Mouse (Mus musculus) hindbrain, embryonic 10.5 days (tissue): Measurements from ENCODE around the gene Fto. TPM values are rescaled to one million over a fixed set of nuclear protein-coding genes. Genes with fewer than 3 reads are reported as not detected.

Experiments used
- DNase-seq: peaks from one replicate; pipeline ENCODE4 v3.0.0-alpha.2; 2017; ENCODE audit warnings: low spot score
- H3K27ac ChIP-seq: fragments of 300-500 bp; sonication (generic); 2 replicates; pipeline ENCODE4 v1.5.1; 2016; ENCODE audit warnings: mild to moderate bottlenecking, moderate library complexity
- H3K27me3 ChIP-seq: fragments of 300-500 bp; sonication (generic); 2 replicates; pipeline ENCODE4 v1.6.1; 2016; ENCODE audit warnings: mild to moderate bottlenecking; ENCODE audit not compliant: poor library complexity, insufficient read depth, severe bottlenecking
- H3K36me3 ChIP-seq: fragments of 300-500 bp; sonication (generic); 2 replicates; pipeline ENCODE4 v1.6.1; 2016; ENCODE audit warnings: mild to moderate bottlenecking, moderate library complexity
- H3K4me1 ChIP-seq: fragments of 300-500 bp; sonication (generic); replicated peaks from 2 replicates; pipeline ENCODE4 v1.6.1; 2016; ENCODE audit warnings: mild to moderate bottlenecking
- H3K4me3 ChIP-seq: fragments of 300-500 bp; sonication (generic); 2 replicates; pipeline ENCODE4 v1.5.1; 2016; ENCODE audit warnings: mild to moderate bottlenecking, moderate library complexity
- H3K9me3 ChIP-seq: fragments of 300-500 bp; sonication (generic); 2 replicates; pipeline ENCODE4 v1.6.1; 2016; ENCODE audit warnings: mild to moderate bottlenecking, moderate library complexity
- whole genome bisulfite sequencing: fragments of 180-500 bp; shearing (Covaris S2); methylation state at CpG from one replicate; pipeline ENCODE4 v1.1.7; 2016; 5-methylcytosine and 5-hydroxymethylcytosine counted together
- polyA plus RNA-seq: library from polyadenylated mRNA; unstranded; fragments of >200 nt; fragmentation: Nextera tagmentation; extraction: Ambion mirVana; gene quantifications from 2 replicates; pipeline ENCODE4 v1.2.1, GENCODE M21; 2016

The Fto gene
- polyA plus RNA-seq, 1 experiment from 2014 or later, result 103 TPM

DNA sequence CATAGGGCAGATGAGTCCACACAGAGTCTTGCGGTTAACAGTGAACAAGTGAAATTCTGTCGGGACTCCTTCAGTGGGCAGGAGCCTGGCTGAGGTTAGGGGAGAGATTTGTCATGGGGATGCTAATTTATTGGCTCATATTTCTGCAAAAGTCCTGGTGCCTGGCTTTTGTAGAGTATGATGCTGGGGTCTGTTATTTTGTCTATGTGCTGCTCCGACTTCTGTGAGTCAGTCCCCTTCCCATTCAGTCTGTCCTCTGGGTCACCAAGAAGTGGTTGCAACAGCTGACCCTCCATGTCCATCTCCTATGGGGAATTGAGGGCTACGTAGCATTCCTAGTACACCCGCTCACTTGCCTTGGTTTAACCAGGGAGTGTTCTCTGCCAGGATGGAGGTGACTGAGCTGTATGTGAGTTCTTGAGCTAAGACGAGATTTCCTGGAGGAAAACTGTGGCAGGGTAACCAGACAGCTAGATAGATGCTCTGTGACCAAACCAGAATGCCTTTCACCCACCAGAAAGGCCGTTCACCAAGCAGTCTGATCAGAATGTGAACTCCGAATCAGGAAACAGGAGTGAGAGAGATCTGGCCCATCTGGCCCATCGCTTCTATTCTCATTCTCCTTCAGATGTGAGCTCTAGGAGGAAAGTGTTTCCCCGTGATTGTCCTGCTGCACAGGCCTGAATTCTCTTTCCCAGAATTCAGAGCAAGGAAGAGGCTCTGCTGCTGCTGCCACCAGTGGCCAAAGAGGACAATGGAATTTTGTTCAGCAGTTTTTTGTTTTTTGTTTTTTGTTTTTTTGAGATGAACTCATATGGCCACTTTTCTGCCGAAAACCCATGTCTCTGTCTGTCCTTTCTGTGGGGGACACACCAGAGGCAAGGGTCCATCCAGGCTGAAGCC lies 302.7 kb downstream of the Fto start:
- DNase-seq, result no peak
- WGBS, result 76% methylated on average over 11 of the region's 11 CpGs
- H3K27ac ChIP-seq, result peak overlapping the region; percentile 43

DNA sequence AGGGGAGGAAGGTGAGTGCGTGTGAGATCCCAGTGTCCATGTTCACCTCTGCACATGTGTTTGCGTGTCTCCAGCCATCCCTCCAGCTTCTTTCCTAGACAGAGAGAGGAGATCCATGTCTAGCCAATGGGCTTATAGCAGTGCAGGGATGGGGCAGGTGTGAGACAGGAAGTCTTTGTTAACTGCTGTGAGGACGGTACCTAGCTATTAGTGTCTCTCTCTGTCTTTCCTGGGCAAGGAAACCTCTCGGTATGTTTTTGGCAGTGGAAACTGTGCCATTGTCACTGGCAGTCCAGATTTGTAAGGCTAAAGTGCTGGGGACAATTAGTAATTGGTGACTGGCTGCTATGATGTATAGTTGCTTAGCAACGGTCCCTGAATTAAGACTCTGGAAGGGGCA lies 304.4 kb downstream of the Fto start:
- no peak for DNase-seq
- 71% methylated on average over 5 of the region's 5 CpGs for WGBS
- peaks cover 61% of the 10 kb centered on the region for H3K4me1 ChIP-seq

More for the DNA sequence above, 302.7 kb downstream of the Fto start:
- Histone ChIP-seq H3K9me3 (no peaks in the 10 kb centered on the region), H3K36me3 (no peaks in the 10 kb centered on the region), H3K4me1 (peaks cover 77% of the 10 kb centered on the region), H3K4me3 (no peak overlapping the region), H3K27me3 (peaks cover 10% of the 10 kb centered on the region; the same call in 1 of the 2 replicates)

DNA sequence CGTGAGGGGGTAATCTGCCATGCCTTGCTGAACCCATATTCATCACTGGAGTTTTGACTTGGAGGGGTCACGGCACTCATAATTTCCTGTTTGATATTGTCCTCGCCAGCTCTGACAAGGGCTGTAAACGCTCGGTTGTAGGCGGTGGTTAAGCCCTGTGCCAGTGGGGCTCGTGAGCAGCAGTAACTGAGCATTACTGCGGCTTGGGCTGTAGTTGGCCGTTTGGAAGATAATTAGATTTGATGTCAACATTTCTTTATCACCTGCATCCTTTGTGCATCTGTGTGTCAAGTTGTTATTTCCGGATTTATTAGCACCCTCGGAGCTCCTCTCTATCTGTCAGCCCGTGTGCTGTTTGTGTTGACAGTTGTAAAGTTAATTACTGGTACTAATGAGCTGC lies 309.4 kb downstream of the Fto start:
- DNase-seq, result no peak
- H3K36me3 ChIP-seq, result no peaks in the 10 kb centered on the region
- peaks cover 29% of the 10 kb centered on the region for H3K27me3 ChIP-seq
- H3K27ac ChIP-seq, result no peak overlapping the region
- H3K4me3 ChIP-seq, result no peak overlapping the region
- H3K4me1 ChIP-seq, result peaks cover 57% of the 10 kb centered on the region
- H3K9me3 ChIP-seq, result no peaks in the 10 kb centered on the region
- 74% methylated on average over 12 of the region's 12 CpGs for WGBS

More for the DNA sequence above, 304.4 kb downstream of the Fto start:
- Histone ChIP-seq H3K4me3 (no peak overlapping the region), H3K27me3 (peaks cover 10% of the 10 kb centered on the region; the same call in 1 of the 2 replicates), H3K36me3 (no peaks in the 10 kb centered on the region), H3K9me3 (no peaks in the 10 kb centered on the region), H3K27ac (0 out of 2 replicates have a peak overlapping the region, but pooled peaks have one; percentile 46)

DNA sequence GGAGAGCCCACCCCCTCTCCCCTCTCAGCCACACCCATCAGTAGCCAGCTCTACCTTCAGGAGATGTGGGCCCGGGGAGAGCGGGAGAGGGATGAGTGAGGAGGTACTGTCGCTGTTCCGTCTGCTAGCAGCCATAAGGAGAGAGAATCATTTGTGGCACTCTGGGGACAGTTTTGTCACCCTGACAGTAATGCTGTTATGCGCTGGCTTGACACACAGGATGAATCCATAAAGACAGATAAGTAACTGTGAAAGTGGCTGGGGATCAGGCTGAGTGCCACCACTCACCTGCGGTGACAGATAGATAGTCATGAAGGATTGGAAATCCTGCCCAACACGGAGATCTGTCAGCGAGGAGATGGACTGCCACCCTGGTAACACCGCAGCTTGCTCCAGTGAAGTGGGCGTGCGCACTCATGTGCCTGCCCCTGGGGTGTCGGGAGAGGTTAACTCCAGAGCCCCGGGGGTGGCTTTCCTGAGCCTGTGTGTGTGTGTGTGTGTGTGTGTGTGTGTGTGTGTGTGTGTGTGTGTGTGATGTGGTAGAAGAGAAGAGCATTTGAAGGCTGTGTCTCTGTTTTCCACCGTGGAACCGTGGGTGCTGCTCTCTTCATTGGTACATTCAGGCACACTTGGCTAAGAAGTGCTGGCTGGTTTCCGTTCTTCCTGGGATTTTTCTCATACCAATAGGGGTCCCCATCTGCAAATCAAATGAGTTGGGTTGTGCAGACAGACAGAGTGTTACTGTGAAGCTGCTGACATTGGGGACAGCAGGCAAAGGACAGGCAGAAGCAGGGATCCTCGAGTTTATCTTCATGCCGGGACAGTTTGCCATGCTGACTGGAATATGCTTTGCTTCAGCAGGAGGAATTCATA lies 312.6 kb downstream of the Fto start:
- Histone ChIP-seq H3K4me3 (peak overlapping the region; percentile 13; the same call in 1 of the 2 replicates), H3K4me1 (peaks cover 74% of the 10 kb centered on the region), H3K27me3 (peaks cover 41% of the 10 kb centered on the region), H3K27ac (peak overlapping the region; percentile 62), H3K36me3 (no peaks in the 10 kb centered on the region), H3K9me3 (no peaks in the 10 kb centered on the region)
- WGBS, result 30% methylated on average over 18 of the region's 18 CpGs
- DNase-seq, result no peak

DNA sequence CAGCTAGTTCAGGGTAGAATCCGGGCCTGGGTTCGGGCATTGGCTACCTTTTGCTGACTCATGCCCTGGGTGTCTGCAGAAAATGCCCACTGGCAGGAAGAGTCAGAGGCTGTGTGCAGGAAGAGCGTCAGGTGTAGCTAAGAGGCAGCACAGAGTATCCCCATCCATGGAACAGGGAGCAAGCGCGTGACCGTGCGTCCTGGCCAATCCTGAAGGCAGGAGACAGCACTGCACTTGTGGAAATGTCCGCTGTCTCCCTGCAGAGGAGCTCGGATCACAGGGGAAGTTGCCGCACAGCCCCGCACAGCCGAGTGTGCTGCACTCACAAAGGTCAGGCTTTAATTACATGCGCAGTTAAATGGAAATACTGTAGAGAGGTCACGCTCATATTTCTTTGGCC lies 316.3 kb downstream of the Fto start:
- Histone ChIP-seq H3K4me3 (peak overlapping the region; percentile 11; the same call in 1 of the 2 replicates), H3K4me1 (peaks cover 77% of the 10 kb centered on the region), H3K27ac (peak overlapping the region; percentile 51; the same call in 1 of the 2 replicates), H3K27me3 (peaks cover 38% of the 10 kb centered on the region), H3K9me3 (no peaks in the 10 kb centered on the region), H3K36me3 (no peaks in the 10 kb centered on the region)
- peak; percentile 33 for DNase-seq
- WGBS, result 22% methylated on average over 14 of the region's 14 CpGs

DNA sequence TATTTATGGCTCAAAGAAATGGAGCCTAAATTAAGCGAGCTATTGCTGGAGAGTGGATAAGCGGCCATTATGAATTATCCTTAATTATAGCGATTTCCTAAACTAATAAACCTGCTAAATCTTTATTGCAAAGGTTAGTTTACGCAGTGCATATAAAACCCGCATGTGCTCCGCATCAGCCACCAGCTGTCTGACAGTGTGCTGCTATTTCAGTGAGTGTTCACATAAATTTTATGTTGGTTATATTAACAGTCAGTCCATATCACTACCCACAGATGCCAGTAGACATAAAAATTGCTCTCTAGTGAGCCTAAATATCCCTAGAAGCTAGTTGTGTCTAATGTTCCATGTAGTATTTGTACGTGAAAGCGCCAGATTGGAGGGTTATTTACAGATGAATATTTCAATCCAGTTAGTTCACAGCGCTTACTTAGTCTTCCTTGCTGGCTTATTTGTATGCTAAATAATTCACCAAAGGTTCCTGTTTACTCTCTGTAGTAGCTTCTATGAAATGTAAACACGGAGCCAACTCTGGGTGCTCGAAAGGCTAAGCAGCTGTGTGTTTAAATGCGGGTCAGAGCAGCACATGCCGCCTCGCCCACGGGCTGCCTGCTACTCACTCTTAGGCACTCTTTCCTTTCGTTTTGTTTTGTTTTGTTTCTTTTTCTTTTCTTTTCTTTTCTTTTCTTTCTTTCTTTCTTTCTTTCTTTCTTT lies 317.2 kb downstream of the Fto start:
- WGBS, result 63% methylated on average over 16 of the region's 16 CpGs
- Histone ChIP-seq H3K4me3 (no peak overlapping the region), H3K27me3 (peaks cover 36% of the 10 kb centered on the region), H3K4me1 (peaks cover 77% of the 10 kb centered on the region), H3K27ac (no peak overlapping the region), H3K9me3 (no peaks in the 10 kb centered on the region), H3K36me3 (peaks cover 4% of the 10 kb centered on the region)
- DNase-seq, result no peak

DNA sequence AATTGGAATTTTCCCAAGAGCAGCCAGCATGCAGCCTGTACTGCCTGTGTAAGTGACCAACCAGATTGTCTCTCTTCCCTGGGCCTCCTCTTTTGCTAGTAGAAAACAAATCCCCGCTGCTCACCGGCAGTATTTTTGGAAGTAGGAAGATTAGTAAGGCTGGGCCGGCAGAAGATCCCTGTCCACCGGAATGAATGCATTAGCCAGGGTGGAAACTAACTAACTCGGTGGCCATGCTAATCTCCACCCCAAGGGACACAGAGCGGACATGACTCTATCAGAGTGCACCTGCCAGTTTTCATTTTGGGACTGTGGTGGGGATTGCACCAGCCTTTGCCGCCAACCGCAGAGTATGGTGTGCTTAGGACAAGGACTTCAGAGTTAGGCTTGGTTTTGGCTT lies 319.1 kb downstream of the Fto start:
- H3K27me3 ChIP-seq, result peaks cover 21% of the 10 kb centered on the region
- H3K4me1 ChIP-seq, result peaks cover 63% of the 10 kb centered on the region
- no peaks in the 10 kb centered on the region for H3K9me3 ChIP-seq
- H3K4me3 ChIP-seq, result no peak overlapping the region
- peaks cover 9% of the 10 kb centered on the region for H3K36me3 ChIP-seq
- DNase-seq, result no peak
- WGBS, result 83% methylated on average over 8 of the region's 8 CpGs
- H3K27ac ChIP-seq, result no peak overlapping the region

DNA sequence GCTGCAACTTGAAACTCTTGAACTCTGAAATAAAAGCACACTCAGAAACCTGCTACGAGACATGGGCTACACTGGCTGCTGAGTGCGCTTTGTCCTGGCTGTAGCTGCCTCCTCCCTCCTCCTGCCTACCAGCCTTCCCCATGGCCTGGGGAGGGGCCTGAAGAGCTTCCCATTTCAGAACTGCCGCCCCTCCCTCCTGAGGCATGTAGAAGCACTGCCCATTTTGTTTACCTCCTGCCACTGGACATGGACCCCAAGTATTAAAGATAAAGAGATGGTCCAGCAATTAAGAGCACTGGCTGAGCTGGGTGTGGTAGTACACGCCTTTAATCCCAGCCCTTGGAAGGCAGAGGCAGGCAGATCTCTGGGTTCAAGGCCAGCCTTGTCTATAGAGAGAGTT lies 322.1 kb downstream of the Fto start:
- DNase-seq, result no peak
- WGBS, result 93% methylated on average over 4 of the region's 4 CpGs
- H3K4me1 ChIP-seq, result peaks cover 36% of the 10 kb centered on the region
- H3K27ac ChIP-seq, result no peak overlapping the region
- H3K4me3 ChIP-seq, result no peak overlapping the region
- peaks cover 9% of the 10 kb centered on the region for H3K36me3 ChIP-seq
- no peaks in the 10 kb centered on the region; the same call in none of the 2 replicates for H3K27me3 ChIP-seq
- no peaks in the 10 kb centered on the region for H3K9me3 ChIP-seq

DNA sequence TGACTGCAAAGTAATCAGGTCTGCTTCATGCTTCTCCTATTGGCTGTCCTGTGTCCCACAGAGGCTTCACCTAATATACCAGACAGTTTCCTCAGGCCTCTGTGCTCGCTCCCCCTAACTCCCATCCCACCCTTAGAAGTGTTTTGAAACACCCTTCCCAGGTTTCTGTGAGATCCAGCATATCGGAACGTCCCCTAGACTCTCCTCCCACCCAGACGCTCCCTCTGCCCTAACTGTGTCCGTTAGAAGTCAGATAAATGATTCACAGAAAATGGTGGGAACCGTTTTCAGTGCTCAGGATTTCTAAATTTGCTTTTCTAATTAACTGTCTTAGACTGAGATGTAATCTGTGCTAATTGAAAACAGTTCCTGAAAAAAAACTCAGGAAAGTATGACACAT lies 323.6 kb downstream of the Fto start:
- Histone ChIP-seq H3K4me1 (peaks cover 25% of the 10 kb centered on the region; the same call in 1 of the 2 replicates), H3K27ac (no peak overlapping the region), H3K9me3 (no peaks in the 10 kb centered on the region), H3K27me3 (no peaks in the 10 kb centered on the region; the same call in 1 of the 2 replicates), H3K4me3 (no peak overlapping the region), H3K36me3 (peaks cover 9% of the 10 kb centered on the region)
- DNase-seq, result no peak
- 88% methylated on average over 6 of the region's 6 CpGs for WGBS

DNA sequence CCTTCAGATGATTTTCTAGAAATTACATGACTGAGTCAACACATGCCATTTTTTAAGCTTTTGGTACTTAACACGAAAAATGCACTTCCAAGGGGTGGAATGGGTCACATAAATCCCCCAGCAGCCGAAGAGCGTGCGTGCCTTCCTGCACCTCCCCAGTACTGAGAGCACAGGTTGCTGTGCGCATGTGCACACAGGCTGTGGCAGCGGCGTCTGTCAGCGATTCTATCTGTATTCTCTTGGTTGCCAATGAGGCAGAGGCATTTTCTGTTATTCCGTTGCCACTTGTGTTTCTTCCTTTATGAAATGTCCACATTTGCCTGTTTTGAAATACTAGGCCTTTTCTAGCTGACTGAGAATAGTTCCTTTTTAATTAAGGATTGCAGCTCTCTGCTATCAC lies 324.4 kb downstream of the Fto start:
- peaks cover 9% of the 10 kb centered on the region for H3K36me3 ChIP-seq
- no peak overlapping the region for H3K4me3 ChIP-seq
- H3K27ac ChIP-seq, result no peak overlapping the region
- peaks cover 21% of the 10 kb centered on the region; the same call in 1 of the 2 replicates for H3K4me1 ChIP-seq
- H3K9me3 ChIP-seq, result no peaks in the 10 kb centered on the region
- no peak for DNase-seq
- 91% methylated on average over 9 of the region's 9 CpGs for WGBS
- H3K27me3 ChIP-seq, result no peaks in the 10 kb centered on the region; the same call in 1 of the 2 replicates

DNA sequence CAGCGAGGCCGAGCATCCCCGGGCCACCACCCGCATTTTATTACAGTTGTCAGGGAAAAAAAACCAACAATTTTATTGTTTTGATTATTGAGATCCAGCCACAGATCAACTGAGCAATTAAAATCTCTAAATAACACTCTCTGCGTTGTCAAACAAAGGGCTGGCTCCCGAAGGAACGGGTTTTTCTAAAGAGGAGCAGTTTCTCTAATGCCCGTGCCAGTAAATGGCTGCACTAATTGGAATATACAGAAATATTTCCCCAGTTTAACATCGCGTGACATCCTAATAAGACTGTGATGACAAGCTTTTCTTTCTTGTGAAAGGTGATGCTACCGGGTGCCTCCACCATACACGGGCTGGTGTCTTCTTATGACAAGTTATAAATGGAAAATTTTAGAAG lies 324.9 kb downstream of the Fto start:
- H3K27me3 ChIP-seq, result no peaks in the 10 kb centered on the region; the same call in 1 of the 2 replicates
- 88% methylated on average over 12 of the region's 12 CpGs for WGBS
- no peak overlapping the region for H3K4me3 ChIP-seq
- no peaks in the 10 kb centered on the region for H3K9me3 ChIP-seq
- no peak overlapping the region for H3K27ac ChIP-seq
- H3K4me1 ChIP-seq, result peaks cover 20% of the 10 kb centered on the region; the same call in 1 of the 2 replicates
- peaks cover 9% of the 10 kb centered on the region for H3K36me3 ChIP-seq
- no peak for DNase-seq

DNA sequence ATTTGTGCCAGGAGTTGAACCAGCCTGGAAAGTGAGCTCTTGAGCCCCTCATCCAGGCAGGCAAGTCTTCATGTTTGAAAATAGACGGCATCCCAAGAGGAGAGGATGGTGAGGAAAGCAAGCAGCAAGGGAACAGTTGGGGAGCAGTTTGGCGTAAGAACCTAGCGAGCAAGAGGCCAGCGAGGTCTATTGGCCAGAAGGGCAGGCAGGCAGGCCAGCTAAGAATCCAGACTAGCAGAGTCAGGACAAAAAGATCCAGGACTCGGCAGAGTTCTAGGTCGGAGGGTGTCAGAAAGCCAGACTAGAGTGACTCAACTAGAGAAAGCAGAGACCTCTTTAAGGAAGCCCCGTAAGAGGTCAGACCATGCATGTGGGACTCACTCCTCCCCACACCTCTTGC lies 327.1 kb downstream of the Fto start:
- Histone ChIP-seq H3K4me1 (peaks cover 8% of the 10 kb centered on the region; the same call in 1 of the 2 replicates), H3K4me3 (no peak overlapping the region), H3K27ac (no peak overlapping the region), H3K36me3 (peaks cover 6% of the 10 kb centered on the region), H3K9me3 (no peaks in the 10 kb centered on the region), H3K27me3 (no peaks in the 10 kb centered on the region; the same call in 1 of the 2 replicates)
- no peak for DNase-seq
- WGBS, result 78% methylated on average over 7 of the region's 7 CpGs
